Mouse (Mus musculus) lung, postnatal 0 days (tissue): ENCODE results near the gene Terf2ip. TPM values are rescaled to one million over a fixed set of nuclear protein-coding genes. Genes with fewer than 3 reads are reported as not detected.

Experiments
- ATAC-seq: fragments of 200-750 bp; cut with Nextera tagmentation; 2 replicates; pipeline ENCODE4 v1.8.0; 2017; ENCODE audit warnings: moderate library complexity
- DNase-seq: peaks from one replicate; pipeline ENCODE4 v3.0.0-alpha.2; 2016; ENCODE audit warnings: low spot score
- H3K27ac ChIP-seq: fragments of 300-500 bp; sonication (generic); 2 replicates; pipeline ENCODE4 v1.5.1; 2014; ENCODE audit warnings: antibody characterized with exemption, mild to moderate bottlenecking, low read length, mixed read lengths
- H3K27me3 ChIP-seq: fragments of 300-500 bp; sonication (generic); replicated peaks from 2 replicates; pipeline ENCODE4 v1.6.1; 2014; ENCODE audit warnings: low read length, mixed read lengths; ENCODE audit not compliant: insufficient read depth
- H3K36me3 ChIP-seq: fragments of 300-500 bp; sonication (generic); 2 replicates; pipeline ENCODE4 v1.6.1; 2014; ENCODE audit warnings: low read length, mixed read lengths; ENCODE audit not compliant: insufficient read depth
- H3K4me1 ChIP-seq: fragments of 300-500 bp; sonication (generic); 2 replicates; pipeline ENCODE4 v1.6.1; 2014; ENCODE audit warnings: antibody characterized with exemption, low read depth, low read length, mixed read lengths; ENCODE audit not compliant: insufficient read depth
- H3K4me2 ChIP-seq: fragments of 300-500 bp; sonication (generic); replicated peaks from 2 replicates; pipeline ENCODE4 v1.6.1; 2014; ENCODE audit warnings: low read depth, mild to moderate bottlenecking, low read length, moderate library complexity, mixed read lengths
- H3K4me3 ChIP-seq: fragments of 300-500 bp; sonication (generic); 2 replicates; pipeline ENCODE4 v1.5.1; 2014; ENCODE audit warnings: low read depth, low read length
- H3K9ac ChIP-seq: fragments of 300-500 bp; sonication (generic); replicated peaks from 2 replicates; pipeline ENCODE4 v1.6.1; 2014; ENCODE audit warnings: low read depth, mild to moderate bottlenecking
- H3K9me3 ChIP-seq: fragments of 300-500 bp; sonication (generic); 2 replicates; pipeline ENCODE4 v1.6.1; 2016; ENCODE audit warnings: low read length, mixed read lengths
- CTCF ChIP-seq: IDR thresholded peaks from 2 replicates; pipeline ENCODE4 v1.5.1; 2016; ENCODE audit warnings: antibody characterized with exemption, mild to moderate bottlenecking
- EP300 ChIP-seq: IDR thresholded peaks from 2 replicates; pipeline ENCODE4 v1.6.1; 2016; ENCODE audit warnings: antibody characterized with exemption, mild to moderate bottlenecking, control low read depth
- WGBS: fragments of 180-500 bp; shearing (Covaris S2); extraction: QIAGEN DNeasy Blood & Tissue Kit; methylation state at CpG from one replicate; pipeline ENCODE4 v1.1.7; 2014; 5-methylcytosine and 5-hydroxymethylcytosine counted together
- polyA plus RNA-seq: library from polyadenylated mRNA; unstranded; fragments of >200 nt; fragmentation: Nextera tagmentation; extraction: Ambion mirVana; gene quantifications from 2 replicates; pipeline ENCODE4 v1.2.1, GENCODE M21; 2015

Terf2ip gene
- polyA plus RNA-seq, 1 experiment from 2014 or later: 13.3 TPM

- Histone ChIP-seq H3K27ac (no peak overlapping the region), H3K36me3 (no peaks in the 10 kb centered on the region), H3K27me3 (no peaks in the 10 kb centered on the region), H3K9ac (no peak overlapping the region), H3K4me3 (no peak overlapping the region), H3K4me2 (no peak overlapping the region), H3K9me3 (no peaks in the 10 kb centered on the region), H3K4me1 (no peaks in the 10 kb centered on the region)
- TF ChIP-seq CTCF: peak; percentile 55
- TF ChIP-seq EP300: no peak
- no peak for ATAC-seq
- peak; percentile 26 for DNase-seq
- WGBS: 63% methylated on average over 7 of the region's 7 CpGs
Measured at GRCm38 (mm10) chr8:111982116-111982515, 29.1 kb upstream of the Terf2ip start.

GRCm38 (mm10) chr8:111984511-111984910, 26.7 kb upstream of the Terf2ip start:
- H3K9ac ChIP-seq: no peak overlapping the region
- no peaks in the 10 kb centered on the region for H3K9me3 ChIP-seq
- no peak for DNase-seq
- no peak overlapping the region for H3K4me3 ChIP-seq
- WGBS: 60% methylated on average over 10 of the region's 10 CpGs
- no peaks in the 10 kb centered on the region for H3K27me3 ChIP-seq
- no peaks in the 10 kb centered on the region for H3K36me3 ChIP-seq
- TF ChIP-seq EP300 (no peak), CTCF (no peak)
- ATAC-seq: no peak
- peak overlapping the region; percentile 62 for H3K27ac ChIP-seq
- no peak overlapping the region for H3K4me2 ChIP-seq
- no peaks in the 10 kb centered on the region for H3K4me1 ChIP-seq

- Histone ChIP-seq H3K27ac (no peak overlapping the region), H3K27me3 (no peaks in the 10 kb centered on the region), H3K36me3 (0 out of 2 replicates have a peak, but pooled peaks cover 4% of the 10 kb centered on the region), H3K9me3 (no peaks in the 10 kb centered on the region), H3K9ac (no peak overlapping the region), H3K4me1 (no peaks in the 10 kb centered on the region), H3K4me3 (no peak overlapping the region), H3K4me2 (no peak overlapping the region)
- peak; percentile 63 for ATAC-seq
- peak; percentile 85 for DNase-seq
- peak; percentile 91 for TF ChIP-seq CTCF
- no peak for TF ChIP-seq EP300
- WGBS: 6% methylated on average over 7 of the region's 7 CpGs
Measured at GRCm38 (mm10) chr8:111989911-111990310, 21.3 kb upstream of the Terf2ip start.

GRCm38 (mm10) chr8:111991278-111991677, 19.9 kb upstream of the Terf2ip start:
- ATAC-seq: no peak
- H3K4me3 ChIP-seq: peak overlapping the region; percentile 72; the same call in 1 of the 2 replicates
- TF ChIP-seq EP300 (no peak), CTCF (no peak)

GRCm38 (mm10) chr8:111992013-111992702, 19.0 kb upstream of the Terf2ip start, which contains the start of gene Adat1:
TSS of gene Adat1 (minus strand) at chr8:111992302.
- peaks cover 19% of the 10 kb centered on the region; the same call in 1 of the 2 replicates for H3K36me3 ChIP-seq
- H3K9ac ChIP-seq: peak within 1 kb of the TSS; percentile 53
- peak; percentile 97 for ATAC-seq
- H3K4me1 ChIP-seq: no peaks in the 10 kb centered on the region
- peak within 1 kb of the TSS; percentile 72 for H3K4me3 ChIP-seq
- H3K27ac ChIP-seq: no peak within 1 kb of the TSS
- H3K4me2 ChIP-seq: peak within 1 kb of the TSS; percentile 66
- H3K9me3 ChIP-seq: no peaks in the 10 kb centered on the region
- H3K27me3 ChIP-seq: no peaks in the 10 kb centered on the region
- DNase-seq: peak; percentile 93
- WGBS: 4% methylated on average over 32 of the region's 33 CpGs
- TF ChIP-seq EP300: no peak
- TF ChIP-seq CTCF: peak; percentile 48

More at GRCm38 (mm10) chr8:111991278-111991677, 19.9 kb upstream of the Terf2ip start:
- WGBS: 45% methylated on average over 8 of the region's 8 CpGs
- no peaks in the 10 kb centered on the region for H3K9me3 ChIP-seq
- H3K36me3 ChIP-seq: peaks cover 14% of the 10 kb centered on the region; the same call in 1 of the 2 replicates
- no peak for DNase-seq
- H3K4me2 ChIP-seq: peak overlapping the region; percentile 66
- H3K27me3 ChIP-seq: no peaks in the 10 kb centered on the region
- no peaks in the 10 kb centered on the region for H3K4me1 ChIP-seq
- no peak overlapping the region for H3K9ac ChIP-seq
- no peak overlapping the region for H3K27ac ChIP-seq

- H3K27ac ChIP-seq: no peak overlapping the region
- WGBS: 62% methylated on average over 3 of the region's 3 CpGs
- peaks cover 24% of the 10 kb centered on the region; the same call in 1 of the 2 replicates for H3K36me3 ChIP-seq
- ATAC-seq (no peak), DNase-seq (no peak)
- H3K9ac ChIP-seq: no peak overlapping the region
- no peaks in the 10 kb centered on the region for H3K4me1 ChIP-seq
- no peak overlapping the region for H3K4me2 ChIP-seq
- no peak overlapping the region for H3K4me3 ChIP-seq
- H3K27me3 ChIP-seq: no peaks in the 10 kb centered on the region
- TF ChIP-seq EP300: no peak
- no peak for TF ChIP-seq CTCF
- H3K9me3 ChIP-seq: no peaks in the 10 kb centered on the region
Measured at GRCm38 (mm10) chr8:111992703-111993039, 18.5 kb upstream of the Terf2ip start.
